Mouse (Mus musculus) MEL (cell line): Measurements from ENCODE around the gene Dzip1. TPM values are rescaled to one million over a fixed set of nuclear protein-coding genes. Genes with fewer than 3 reads are reported as not detected.
A peak's percentile ranks its signal among the peaks of the same experiment; 100 is the strongest.

Experiments used
- DNase-seq: peaks from one replicate; pipeline ENCODE4 v3.0.0; 2011; ENCODE audit warnings: low read depth, low spot score
- H3K27ac ChIP-seq: 2 replicates; pipeline ENCODE4 v1.5.1; 2012; ENCODE audit warnings: low read depth, mild to moderate bottlenecking, control low read depth, low read length, moderate library complexity; ENCODE audit not compliant: control insufficient read depth
- H3K27me3 ChIP-seq, 2 experiments: fragments of 150-350 bp in 1 of 2; sonication (generic) in 1 of 2; 2 replicates each; pipeline ENCODE4 v1.6.1; 2012; ENCODE audit warnings: low read length in 2 of 2, mild to moderate bottlenecking in 2 of 2, improper control_type of control experiment in 1 of 2, moderate library complexity in 1 of 2; ENCODE audit not compliant: insufficient read depth in 2 of 2, control insufficient read depth in 1 of 2
- H3K36me3 ChIP-seq, 2 experiments: 2 replicates each; pipeline ENCODE4 v1.6.1; 2012 to 2014; ENCODE audit warnings: low read length in 2 of 2, improper control_type of control experiment in 1 of 2, inconsistent platforms in 1 of 2, mild to moderate bottlenecking in 1 of 2; ENCODE audit not compliant: insufficient read depth in 2 of 2, control insufficient read depth in 1 of 2
- H3K4me1 ChIP-seq, 2 experiments: fragments of 150-350 bp in 1 of 2; sonication (generic) in 1 of 2; 2 replicates each; pipeline ENCODE4 v1.6.1; 2012; ENCODE audit warnings: low read length in 2 of 2, improper control_type of control experiment in 1 of 2, mild to moderate bottlenecking in 1 of 2; ENCODE audit not compliant: insufficient read depth in 2 of 2, control insufficient read depth in 1 of 2
- H3K4me3 ChIP-seq, 2 experiments: fragments of 150-350 bp in 1 of 2; sonication (generic) in 1 of 2; 2 replicates each; pipeline ENCODE4 v1.5.1; 2012; ENCODE audit warnings: low read depth in 2 of 2, low read length in 2 of 2, mild to moderate bottlenecking in 2 of 2, moderate library complexity in 2 of 2, control low read depth in 1 of 2, improper control_type of control experiment in 1 of 2; ENCODE audit not compliant: control insufficient read depth in 1 of 2, insufficient read depth in 1 of 2
- H3K79me2 ChIP-seq: 2 replicates; pipeline ENCODE4 v1.6.1; 2012; ENCODE audit warnings: mild to moderate bottlenecking, low read length, moderate library complexity; ENCODE audit not compliant: control insufficient read depth, poor library complexity, insufficient read depth
- H3K9ac ChIP-seq: 2 replicates; pipeline ENCODE4 v1.6.1; 2012; ENCODE audit warnings: low read depth, mild to moderate bottlenecking, control low read depth, low read length, moderate library complexity; ENCODE audit not compliant: control insufficient read depth, poor library complexity, severe bottlenecking
- H3K9me3 ChIP-seq: fragments of 150-350 bp; sonication (generic); replicated peaks from 2 replicates; pipeline ENCODE4 v1.6.1; 2012; ENCODE audit warnings: mild to moderate bottlenecking, low read length, improper control_type of control experiment, moderate library complexity; ENCODE audit not compliant: insufficient read depth
- BHLHE40 ChIP-seq: IDR thresholded peaks from 2 replicates; pipeline ENCODE4 v1.6.1; 2012; ENCODE audit warnings: low read depth, mild to moderate bottlenecking, inconsistent platforms, low read length, improper control_type of control experiment, borderline replicate concordance
- CHD1 ChIP-seq: IDR thresholded peaks from 2 replicates; pipeline ENCODE4 v1.6.1; 2012; ENCODE audit warnings: low read depth, mild to moderate bottlenecking, inconsistent platforms, low read length, improper control_type of control experiment
- CHD2 ChIP-seq: IDR thresholded peaks from 2 replicates; pipeline ENCODE4 v1.6.1; 2011; ENCODE audit warnings: low read length, improper control_type of control experiment
- CTCF ChIP-seq, 3 experiments: IDR thresholded peaks in 2 of 3; conservative IDR thresholded peaks in 1 of 3; 2 replicates each; pipeline ENCODE4 v1.5.1; 2011 to 2012; ENCODE audit warnings: low read length in 3 of 3, low read depth in 2 of 3, mild to moderate bottlenecking in 2 of 3, improper control_type of control experiment in 1 of 3, inconsistent platforms in 1 of 3, mixed read lengths in 1 of 3, moderate library complexity in 1 of 3; ENCODE audit not compliant: control insufficient read depth in 1 of 3, insufficient read depth in 1 of 3, poor library complexity in 1 of 3, severe bottlenecking in 1 of 3
- ELF1 ChIP-seq: IDR thresholded peaks from 2 replicates; pipeline ENCODE4 v1.6.1; 2014; ENCODE audit warnings: low read depth, mild to moderate bottlenecking, inconsistent platforms, low read length, improper control_type of control experiment, moderate library complexity
- GABPA ChIP-seq: IDR thresholded peaks from 2 replicates; pipeline ENCODE4 v1.6.1; 2012; ENCODE audit warnings: low read depth, mild to moderate bottlenecking, inconsistent platforms, low read length, improper control_type of control experiment, moderate library complexity
- JUND ChIP-seq: IDR thresholded peaks from 2 replicates; pipeline ENCODE4 v1.6.1; 2011; ENCODE audit warnings: low read depth, mild to moderate bottlenecking, improper control_type of control experiment, low read length
- KAT2A ChIP-seq: conservative IDR thresholded peaks from 2 replicates; pipeline ENCODE4 v1.6.1; 2012; ENCODE audit warnings: low read depth, low read length, improper control_type of control experiment, inconsistent platforms
- MAFK ChIP-seq: IDR thresholded peaks from 2 replicates; pipeline ENCODE4 v1.6.1; 2011; ENCODE audit warnings: low read depth, mild to moderate bottlenecking, low read length, improper control_type of control experiment, borderline replicate concordance
- MAZ ChIP-seq: IDR thresholded peaks from 2 replicates; pipeline ENCODE4 v1.6.1; 2012; ENCODE audit warnings: low read depth, mild to moderate bottlenecking, inconsistent platforms, low read length, improper control_type of control experiment
- MYB ChIP-seq: IDR thresholded peaks from 2 replicates; pipeline ENCODE4 v1.6.1; 2011; ENCODE audit warnings: mild to moderate bottlenecking, low read depth, low read length, improper control_type of control experiment
- NELFE ChIP-seq: IDR thresholded peaks from 2 replicates; pipeline ENCODE4 v1.6.1; 2011; ENCODE audit warnings: low read depth, low read length, improper control_type of control experiment
- POLR2A ChIP-seq, 2 experiments: IDR thresholded peaks; 2 replicates each; pipeline ENCODE4 v1.6.1; 2011 to 2012; ENCODE audit warnings: low read length in 2 of 2, mild to moderate bottlenecking in 2 of 2, control low read depth in 1 of 2, improper control_type of control experiment in 1 of 2, low read depth in 1 of 2, moderate library complexity in 1 of 2; ENCODE audit not compliant: control insufficient read depth in 1 of 2, insufficient read depth in 1 of 2, poor library complexity in 1 of 2
- RAD21 ChIP-seq: IDR thresholded peaks from 2 replicates; pipeline ENCODE4 v1.6.1; 2011; ENCODE audit warnings: mild to moderate bottlenecking, low read depth, low read length, improper control_type of control experiment
- RCOR1 ChIP-seq: IDR thresholded peaks from 2 replicates; pipeline ENCODE4 v1.6.1; 2012; ENCODE audit warnings: low read depth, mild to moderate bottlenecking, inconsistent platforms, low read length, improper control_type of control experiment
- SMC3 ChIP-seq: IDR thresholded peaks from 2 replicates; pipeline ENCODE4 v1.6.1; 2011; ENCODE audit warnings: low read depth, low read length, improper control_type of control experiment
- TAL1 ChIP-seq: IDR thresholded peaks from 2 replicates; pipeline ENCODE4 v1.6.1; 2012; ENCODE audit warnings: mild to moderate bottlenecking, inconsistent platforms, low read length, moderate library complexity, mixed read lengths
- TCF12 ChIP-seq: IDR thresholded peaks from 2 replicates; pipeline ENCODE4 v1.6.1; 2014; ENCODE audit warnings: low read depth, mild to moderate bottlenecking, inconsistent platforms, low read length, improper control_type of control experiment, moderate library complexity
- ZKSCAN1 ChIP-seq: IDR thresholded peaks from 2 replicates; pipeline ENCODE4 v1.6.1; 2012; ENCODE audit warnings: low read depth, mild to moderate bottlenecking, inconsistent platforms, low read length, improper control_type of control experiment, moderate library complexity
- ZMIZ1 ChIP-seq: IDR thresholded peaks from 2 replicates; pipeline ENCODE4 v1.6.1; 2012; ENCODE audit warnings: low read depth, mild to moderate bottlenecking, inconsistent platforms, low read length, improper control_type of control experiment, moderate library complexity
- polyA plus RNA-seq, 2 experiments: library from polyadenylated mRNA; stranded (reverse) in 1 of 2; unstranded in 1 of 2; fragments of >175 nt in 1 of 2; fragments of >200 nt in 1 of 2; gene quantifications; 2 replicates each; pipeline versions ENCODE4 v1.2.1 to v1.2.4; 2012; ENCODE audit warnings: low replicate concordance in 2 of 2, low read depth in 1 of 2; ENCODE audit not compliant: insufficient read length in 2 of 2, insufficient read depth in 1 of 2, missing spikeins in 1 of 2
- total RNA-seq: library from RNA; depleted of rRNA; stranded (reverse); fragments of 300-350 nt; gene quantifications from 2 replicates; pipeline ENCODE4 v1.2.3, GENCODE M21; 2012

The Dzip1 gene
- total and polyA plus RNA-seq, 3 experiments, result 0.35 to 1.8 TPM; not detected in 1

DNA sequence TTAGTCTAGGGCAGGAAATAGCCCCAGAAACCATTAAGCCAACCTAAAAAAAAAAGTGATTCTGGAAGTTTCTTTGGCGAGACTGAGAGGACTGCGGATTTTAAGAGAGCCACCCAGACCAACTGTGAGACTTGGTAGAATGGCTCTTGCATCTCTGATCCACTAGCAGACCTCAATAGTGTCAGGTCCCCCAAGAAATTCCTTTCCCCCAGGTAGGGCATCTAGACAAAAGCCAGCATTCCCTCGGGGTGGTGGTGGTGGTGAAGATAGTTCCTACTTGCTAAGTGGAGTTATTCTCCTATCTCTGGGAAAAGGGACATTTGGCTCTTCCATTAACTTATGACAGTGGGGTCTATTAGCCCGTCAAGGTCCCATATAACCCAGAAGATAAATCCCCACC is 11.7 kb upstream of the Dzip1 start:
- peaks cover 19% of the 10 kb centered on the region for H3K79me2 ChIP-seq
- H3K4me3 ChIP-seq, result peak overlapping the region; percentile 79 to 93
- peak overlapping the region; percentile 87 for H3K9ac ChIP-seq
- H3K27ac ChIP-seq, result no peak overlapping the region
- no peak for TF ChIP-seq JUND
- no peak for TF ChIP-seq MYB
- TF ChIP-seq KAT2A, result no peak
- H3K36me3 ChIP-seq, result peaks cover 0 to 6% of the 10 kb centered on the region in 2 experiments; a peak in 2 of 4 replicates
- no peaks in the 10 kb centered on the region for H3K27me3 ChIP-seq
- DNase-seq, result peak; percentile 23
- H3K9me3 ChIP-seq, result no peaks in the 10 kb centered on the region
- H3K4me1 ChIP-seq, result no peaks in the 10 kb centered on the region

DNA sequence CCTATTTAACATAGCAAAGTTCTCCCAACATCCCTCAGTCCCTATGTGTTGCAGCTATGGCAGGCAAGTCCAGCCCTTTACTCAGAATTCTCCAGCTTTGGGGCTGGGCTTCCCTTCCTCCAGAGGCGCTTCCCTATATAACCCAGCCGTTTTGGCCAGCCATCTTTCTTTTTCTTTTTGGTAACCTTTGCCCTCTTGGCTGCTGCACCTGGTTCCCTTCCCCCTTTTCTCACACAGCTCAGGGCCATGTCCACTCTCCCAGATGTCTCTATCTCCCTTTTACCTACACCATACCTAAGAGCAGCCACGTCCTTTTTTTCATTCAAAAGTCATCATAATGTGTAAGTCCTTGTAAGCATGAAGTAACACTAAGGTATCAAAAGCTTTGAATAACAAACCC is 11.0 kb upstream of the Dzip1 start:
- Histone ChIP-seq H3K27me3 (no peaks in the 10 kb centered on the region), H3K4me3 (no peak overlapping the region)
- TF ChIP-seq ZMIZ1 (no peak), POLR2A (IDR thresholded peaks at IDR 0.05; ENCODE audit: control insufficient read depth in 1 of 2, insufficient read depth in 1 of 2, low read depth in 1 of 2, low read length in 2 of 2, poor library complexity in 1 of 2) (no peak), MAZ (no peak), ELF1 (no peak), RAD21 (no peak), CTCF (IDR thresholded peaks at IDR 0.05 in 2 of 3, conservative IDR thresholded peaks at IDR 0.05 in 1 of 3; ENCODE audit: control insufficient read depth in 1 of 3, insufficient read depth in 1 of 3, low read depth in 2 of 3, low read length in 3 of 3, poor library complexity in 1 of 3, severe bottlenecking in 1 of 3) (no peak), BHLHE40 (no peak), MAFK (no peak), TCF12 (no peak), CHD1 (no peak), ZKSCAN1 (no peak), RCOR1 (no peak), SMC3 (no peak), CHD2 (no peak), GABPA (no peak), TAL1 (no peak), NELFE (no peak)
- TF ChIP-seq, all 39 proteins: peak for 0
- Histone ChIP-seq H3K27ac (no peak overlapping the region), H3K4me1 (no peaks in the 10 kb centered on the region; a peak in 1 of 4 replicates), H3K9ac (no peak overlapping the region), H3K36me3 (peaks cover 0 to 6% of the 10 kb centered on the region in 2 experiments; a peak in 2 of 4 replicates), H3K9me3 (no peaks in the 10 kb centered on the region), H3K79me2 (peaks cover 18% of the 10 kb centered on the region)
- no peak for DNase-seq
